Mouse (Mus musculus) B cell, adult 2 months (primary cell): ENCODE measurements around the gene Peli2.
"Not testable (repeated sequence)": the region's sequence is repeated elsewhere in the genome, so short reads cannot be mapped to it uniquely, and the experiment has no call there.

Experiments used
- DNase-seq, 2 experiments: peaks; one replicate each; pipeline ENCODE4 v3.0.0; 2022

Peli2 gene

DNA sequence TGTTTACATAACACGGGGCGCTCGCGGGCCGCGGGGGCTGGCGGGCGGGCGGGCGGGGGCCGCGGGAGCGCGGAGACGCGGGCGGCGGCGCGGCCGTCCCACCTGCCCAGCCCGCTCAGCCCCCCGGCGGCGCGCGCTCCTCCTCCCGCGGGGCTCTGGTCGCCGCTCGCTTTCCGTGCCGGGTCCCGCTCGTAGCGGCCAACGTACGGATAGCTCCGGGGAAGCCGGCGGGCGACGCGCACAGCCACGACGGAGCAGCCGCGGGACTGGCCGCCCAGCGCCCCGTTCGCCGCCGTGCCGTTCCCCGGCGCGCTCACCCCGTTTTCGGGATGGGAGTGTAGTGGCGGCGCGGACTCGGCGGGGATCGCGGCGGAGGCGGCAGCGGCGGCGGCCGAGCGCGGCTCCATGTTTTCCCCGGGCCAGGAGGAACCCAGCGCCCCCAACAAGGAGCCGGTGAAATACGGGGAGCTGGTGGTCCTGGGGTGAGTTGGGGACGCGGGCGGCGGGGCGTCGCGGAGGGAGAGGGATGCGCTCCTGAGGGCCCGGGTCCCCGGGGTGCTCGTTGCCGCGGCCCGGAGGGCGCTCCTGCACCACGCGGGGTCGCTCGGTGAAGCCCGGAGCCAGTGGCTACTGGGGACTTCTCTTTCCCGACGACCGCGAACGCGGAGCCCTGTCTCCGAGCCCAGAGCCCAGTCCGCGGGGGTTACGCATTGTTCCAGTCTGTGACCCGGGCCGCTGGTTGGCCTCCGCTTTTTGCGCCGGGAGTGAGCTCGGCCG lies at the start of gene Peli2:
TSS of gene Peli2 (plus strand) at position 72 of the 777 bp plus-strand sequence.
- DNase-seq, result peak in 1 of 2 experiments; percentile 3

DNA sequence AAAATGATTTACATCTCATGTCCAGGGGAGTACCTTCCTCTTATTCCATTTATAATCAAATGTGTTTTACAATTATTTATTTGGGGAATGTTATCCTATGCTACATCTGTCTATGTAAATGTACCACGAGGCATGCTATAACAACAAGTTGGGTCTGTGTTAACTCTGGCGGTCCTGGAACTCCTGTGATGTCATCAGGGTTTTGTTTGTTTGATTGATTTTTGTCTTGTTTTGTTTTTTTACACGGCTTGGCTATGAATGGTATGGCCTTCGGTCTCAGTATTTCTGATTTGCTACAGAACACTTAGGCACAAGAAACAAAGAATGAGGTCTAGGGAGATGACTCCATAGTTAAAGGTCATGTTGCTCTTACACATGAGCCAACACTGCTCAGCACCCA lies 48.5 kb upstream of the Peli2 start:
- DNase-seq, result no peak

DNA sequence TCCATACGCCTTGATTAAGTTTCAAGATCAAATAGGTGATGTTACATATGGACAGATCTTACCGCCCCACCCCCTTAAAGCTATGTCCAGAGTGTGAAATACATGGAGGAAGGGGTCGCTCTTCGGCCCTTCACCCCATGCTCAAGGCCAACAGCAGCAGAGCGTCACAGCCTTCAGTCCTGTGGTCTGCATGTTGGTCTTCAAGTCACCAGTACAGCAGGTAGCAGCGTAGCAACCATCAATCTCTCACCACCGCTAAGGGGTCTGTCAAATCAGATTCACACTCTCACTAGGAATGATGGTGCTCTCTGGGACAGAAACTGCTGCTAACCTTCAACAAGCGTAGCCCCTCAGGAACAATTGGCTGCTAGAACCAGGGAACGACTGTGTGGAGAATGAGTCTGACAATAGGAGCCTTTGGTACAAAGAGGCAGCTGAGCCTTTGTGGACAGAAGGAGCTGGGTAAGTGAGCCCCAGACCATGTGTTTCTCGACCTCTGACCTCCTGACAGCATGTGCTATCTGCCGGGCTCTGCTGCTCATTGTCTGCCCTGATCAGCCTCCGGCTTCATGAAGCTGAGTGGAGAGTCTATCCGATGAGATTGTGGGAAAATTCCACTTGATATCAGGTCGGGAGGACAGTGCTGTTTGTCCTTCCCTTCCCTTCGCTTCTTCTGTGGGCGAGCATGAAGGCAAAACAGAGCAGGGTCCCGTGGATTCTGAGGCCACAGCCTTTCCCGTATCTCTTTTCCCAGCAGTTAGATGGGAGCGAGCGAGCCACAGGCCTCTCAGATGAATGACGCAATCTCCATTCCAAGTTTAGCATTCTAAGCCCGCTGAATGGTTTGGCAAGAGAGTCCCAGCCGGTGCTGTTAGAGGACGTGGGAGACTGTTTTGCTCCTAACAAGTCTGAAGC lies 47.1 kb upstream of the Peli2 start:
- no peak for DNase-seq

DNA sequence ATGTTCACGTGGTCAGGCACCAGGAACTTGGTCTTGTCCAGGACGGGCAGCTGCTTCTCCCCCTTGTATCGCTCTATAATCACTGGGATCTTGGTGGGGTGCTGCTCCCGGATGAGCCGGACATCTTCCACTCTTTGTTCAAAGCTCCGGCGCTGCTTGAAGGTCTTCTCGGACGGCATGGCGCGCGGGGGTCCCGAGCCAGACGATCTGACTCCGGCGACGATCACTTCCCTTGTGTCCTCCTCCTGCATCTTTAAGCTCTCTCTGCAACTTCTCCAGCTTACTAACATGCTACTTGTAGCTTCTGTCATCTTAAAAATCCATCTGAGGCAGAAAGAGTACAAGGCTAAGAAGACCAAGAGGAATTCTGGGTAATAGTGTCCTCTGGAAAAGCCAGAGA lies 41.0 kb upstream of the Peli2 start:
- not testable (repeated sequence) for DNase-seq

DNA sequence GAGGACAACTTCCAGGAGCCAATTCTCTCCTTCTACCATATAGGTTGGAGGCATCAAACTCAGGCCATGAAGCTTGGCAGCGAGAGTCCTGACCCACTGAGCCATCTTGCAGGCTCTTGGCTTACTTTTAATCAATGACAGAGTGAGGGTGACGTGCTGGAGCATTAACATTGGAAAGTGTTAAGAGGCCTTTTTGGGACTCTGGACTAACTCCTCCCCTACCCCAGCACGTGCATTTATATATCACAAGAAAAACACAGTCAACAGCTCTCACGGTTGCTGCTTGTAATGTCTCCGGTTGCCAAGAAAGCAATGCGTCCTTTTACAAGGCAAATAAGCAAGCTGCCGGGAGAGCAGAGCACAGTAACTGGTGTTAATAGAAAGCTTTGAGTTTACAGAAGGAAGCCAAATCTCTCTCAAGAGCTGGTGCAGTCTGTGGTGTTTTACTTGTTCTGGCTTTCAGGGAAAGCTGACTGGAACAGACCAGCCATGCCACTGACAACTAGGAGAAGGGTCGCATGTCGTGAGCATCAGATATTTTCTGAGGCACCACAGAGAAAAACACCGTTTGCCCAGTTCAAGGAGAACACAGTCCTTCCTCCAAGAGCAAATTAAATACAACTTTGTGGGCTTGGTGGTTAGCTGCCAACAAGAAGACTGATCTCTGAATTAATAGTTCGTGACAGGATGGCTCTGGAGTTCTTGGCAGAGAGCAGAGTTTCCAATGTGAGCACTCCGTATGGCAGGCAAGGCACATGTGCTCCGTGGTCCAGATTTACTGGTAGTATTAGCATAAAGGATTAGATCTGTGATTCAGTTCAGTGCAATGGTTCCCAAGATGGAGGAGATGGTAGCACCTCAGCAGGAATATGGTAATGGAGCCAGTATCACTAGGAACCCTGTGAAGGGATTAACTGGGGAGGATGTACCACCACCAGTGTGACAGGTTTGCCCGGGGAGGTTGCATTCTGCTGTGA lies 36.5 kb upstream of the Peli2 start:
- DNase-seq, result no peak

DNA sequence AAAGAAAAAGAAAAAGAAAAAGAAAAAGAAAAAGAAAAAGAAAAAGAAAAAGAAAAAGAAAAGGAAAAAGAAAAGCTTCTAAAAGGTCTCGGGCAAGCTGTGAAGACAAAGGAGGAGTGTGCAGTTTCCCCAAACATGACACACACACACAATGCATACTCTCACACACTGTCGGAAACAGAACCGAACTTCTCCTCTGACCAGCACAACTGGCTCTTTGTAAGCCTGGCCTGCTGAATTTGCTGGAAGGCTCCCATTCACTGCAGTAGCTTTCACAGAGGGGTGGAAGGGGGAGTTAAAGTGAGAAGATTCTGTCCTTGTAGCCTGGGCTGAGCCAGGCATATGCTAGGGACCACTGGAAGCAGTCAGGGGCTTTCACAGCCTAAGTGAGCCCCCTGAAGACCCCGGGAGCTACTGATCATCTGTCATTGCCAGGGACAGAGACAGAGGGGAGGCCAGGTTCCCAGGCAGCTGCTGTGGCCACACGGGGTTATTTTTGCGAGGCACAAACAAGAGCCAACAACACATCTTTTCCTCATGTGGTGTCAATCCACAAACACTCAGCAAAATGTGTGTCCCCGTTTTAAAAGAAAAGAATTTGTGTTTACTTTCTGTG lies 33.8 kb upstream of the Peli2 start:
- DNase-seq, result no peak

DNA sequence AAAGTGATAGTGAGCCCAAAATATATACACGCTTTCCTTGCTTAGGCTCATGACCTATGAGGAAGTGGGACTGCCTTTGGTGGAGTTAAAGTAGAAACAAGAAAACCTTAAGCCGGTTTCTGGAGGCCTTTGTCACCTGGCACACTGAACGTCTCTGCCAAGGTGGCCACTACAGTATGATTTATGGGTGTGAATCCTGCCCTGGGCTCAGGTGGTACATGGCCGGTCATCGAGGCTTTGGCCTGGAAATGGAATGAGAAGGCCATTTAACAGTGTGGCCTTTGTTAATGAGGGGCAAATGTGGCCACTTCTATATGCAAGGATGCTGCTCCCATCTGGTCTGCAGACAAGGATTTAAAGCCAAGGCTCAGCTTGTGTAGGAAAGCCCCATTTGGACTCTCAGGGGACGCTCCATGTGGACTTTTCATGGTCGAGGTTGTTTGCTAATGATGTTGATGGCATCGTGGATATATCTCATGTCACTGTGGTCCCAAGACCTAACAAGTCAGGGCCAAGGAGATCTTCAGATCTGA lies 33.3 kb upstream of the Peli2 start:
- DNase-seq, result no peak

DNA sequence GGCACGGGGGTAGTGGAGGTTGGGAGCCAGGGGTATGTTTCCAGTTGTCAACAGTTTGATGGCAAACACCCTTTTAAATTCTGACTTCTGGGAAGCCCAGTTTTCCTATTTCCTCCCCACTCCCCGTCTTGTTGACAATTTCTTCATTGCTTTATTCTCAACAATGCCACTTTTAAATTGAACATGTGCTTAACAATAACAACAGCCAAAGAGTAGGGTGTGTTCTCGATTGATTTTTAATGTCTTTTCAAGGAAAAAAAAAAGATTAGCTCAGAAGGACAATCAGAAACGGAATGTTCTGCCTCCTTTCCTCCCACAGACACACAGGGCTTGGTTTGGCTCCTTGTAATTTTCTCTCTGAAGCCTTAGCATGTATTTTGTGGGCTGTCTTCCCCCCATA lies 30.2 kb upstream of the Peli2 start:
- no peak for DNase-seq

DNA sequence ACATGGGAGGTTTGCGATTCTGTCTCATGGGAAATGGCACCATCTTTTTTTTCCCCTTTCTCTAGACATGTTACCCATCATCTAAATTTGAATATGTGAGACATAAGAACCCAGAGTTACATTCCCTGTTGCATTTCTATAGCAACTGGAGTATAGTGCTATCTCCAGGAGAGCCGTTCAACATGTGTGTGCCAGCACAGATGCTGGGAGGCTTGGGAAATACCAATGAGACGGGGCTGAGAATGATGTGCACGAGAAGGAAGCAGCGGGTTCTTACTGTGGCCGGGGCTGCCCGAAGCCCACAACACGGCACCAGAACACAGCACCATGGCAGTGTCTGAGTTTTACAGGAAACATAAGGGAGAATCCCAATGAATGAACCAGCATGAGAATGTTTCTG lies 29.5 kb upstream of the Peli2 start:
- DNase-seq, result no peak

DNA sequence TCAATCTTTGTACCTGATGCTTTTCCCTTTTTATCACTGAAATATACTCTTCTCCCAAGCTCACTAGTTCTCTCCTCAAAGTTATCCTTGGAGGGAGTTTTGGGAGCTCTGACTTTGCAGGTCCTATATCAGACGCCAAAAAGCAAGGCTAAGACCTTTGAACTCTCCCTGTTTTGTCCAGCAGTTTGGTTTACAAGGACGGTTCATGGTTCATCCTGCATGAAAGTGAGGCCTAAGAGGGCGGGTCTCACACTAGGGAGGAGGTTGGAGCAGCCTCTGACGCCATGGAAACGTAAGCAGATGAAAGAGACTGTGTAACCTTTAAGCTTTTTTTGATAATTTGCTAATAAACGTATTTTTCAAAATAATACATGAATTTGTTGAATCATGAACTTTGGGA lies 22.4 kb upstream of the Peli2 start:
- DNase-seq, result no peak

DNA sequence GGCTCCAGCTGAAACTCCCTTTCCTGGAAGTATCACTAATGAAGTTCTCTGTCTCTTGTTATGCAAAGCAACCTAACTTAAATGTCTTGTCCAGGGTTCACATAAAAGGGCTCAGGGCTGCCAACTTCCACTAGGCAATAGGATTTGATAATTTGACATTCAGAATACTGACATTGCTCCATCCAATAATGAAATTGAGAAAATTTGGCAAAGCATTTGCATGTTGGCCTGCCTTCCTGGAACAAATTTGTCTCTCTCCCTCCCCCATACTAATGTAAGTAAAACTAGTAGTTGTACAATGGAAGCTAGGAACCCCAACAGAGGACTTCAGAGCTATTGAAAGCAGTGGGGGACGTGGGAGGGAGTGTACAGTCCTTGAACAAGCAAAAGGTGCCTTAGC lies 21.3 kb upstream of the Peli2 start:
- no peak for DNase-seq

DNA sequence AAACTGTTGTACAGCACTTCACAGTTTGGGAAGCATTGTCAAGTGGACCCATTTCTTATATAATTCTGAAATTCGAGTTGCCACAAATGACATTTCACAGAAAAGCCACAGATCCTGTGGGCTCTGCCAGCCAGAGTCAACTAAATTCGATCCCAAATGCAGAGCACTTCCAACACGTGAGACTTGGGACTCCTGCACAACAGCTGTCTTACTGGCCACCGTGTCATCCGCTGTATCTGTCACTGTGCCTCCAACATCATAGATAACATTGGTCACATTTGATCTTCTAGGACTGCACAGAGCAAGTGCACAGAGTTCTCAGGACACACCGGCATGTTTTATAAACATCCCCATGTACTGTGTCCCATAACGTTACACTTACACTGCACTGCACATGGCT lies 14.2 kb upstream of the Peli2 start:
- DNase-seq, result no peak

DNA sequence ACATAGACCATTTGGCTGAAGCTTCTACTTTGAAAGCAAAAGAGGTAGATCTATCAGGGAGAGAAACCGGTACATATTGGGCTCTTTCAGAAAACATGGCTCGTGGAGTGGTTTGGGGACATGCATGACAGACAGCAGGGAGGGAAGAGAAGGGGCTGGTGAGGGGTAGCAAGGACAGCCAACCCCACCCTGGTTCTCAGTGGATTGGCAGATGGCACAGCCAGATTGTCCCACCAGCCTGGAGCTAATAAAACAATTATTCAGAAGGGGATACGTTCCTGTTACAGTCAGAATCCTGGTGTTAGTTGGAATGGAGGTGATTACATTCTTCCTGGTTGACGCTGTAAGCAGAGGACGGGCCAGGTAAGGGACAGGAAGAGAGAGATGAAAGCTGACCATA lies 2.6 kb upstream of the Peli2 start:
- no peak for DNase-seq

DNA sequence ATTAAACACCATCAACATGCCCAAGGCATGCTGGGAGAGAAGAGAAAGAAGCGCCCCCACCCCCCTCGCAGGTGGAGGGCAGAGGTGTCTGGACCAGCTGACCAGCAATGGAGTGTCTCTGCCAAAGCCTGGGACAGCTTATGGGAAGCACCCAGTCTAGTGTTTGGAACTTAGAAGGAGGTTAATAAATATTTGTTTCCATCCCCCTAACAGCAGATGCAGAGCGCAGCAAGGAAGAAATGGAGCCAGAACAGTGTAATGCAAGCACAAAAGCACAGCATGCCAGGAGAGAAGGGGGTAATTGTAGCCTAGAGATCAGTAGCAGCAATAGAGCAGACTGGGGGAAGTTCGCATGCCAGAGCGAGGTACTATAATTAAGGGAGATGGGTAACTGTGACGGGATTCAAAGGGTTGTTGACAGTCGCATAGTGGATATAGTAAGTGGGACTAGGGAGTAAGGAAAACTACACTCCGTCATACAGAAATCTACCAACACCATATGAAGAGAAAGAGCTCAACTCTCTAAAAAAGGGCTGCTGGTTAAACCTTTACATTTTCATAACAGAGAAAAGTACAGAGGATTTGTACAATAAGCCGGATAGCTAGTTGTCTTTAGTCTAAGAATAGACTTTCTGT lies 1.5 kb upstream of the Peli2 start:
- DNase-seq, result no peak

DNA sequence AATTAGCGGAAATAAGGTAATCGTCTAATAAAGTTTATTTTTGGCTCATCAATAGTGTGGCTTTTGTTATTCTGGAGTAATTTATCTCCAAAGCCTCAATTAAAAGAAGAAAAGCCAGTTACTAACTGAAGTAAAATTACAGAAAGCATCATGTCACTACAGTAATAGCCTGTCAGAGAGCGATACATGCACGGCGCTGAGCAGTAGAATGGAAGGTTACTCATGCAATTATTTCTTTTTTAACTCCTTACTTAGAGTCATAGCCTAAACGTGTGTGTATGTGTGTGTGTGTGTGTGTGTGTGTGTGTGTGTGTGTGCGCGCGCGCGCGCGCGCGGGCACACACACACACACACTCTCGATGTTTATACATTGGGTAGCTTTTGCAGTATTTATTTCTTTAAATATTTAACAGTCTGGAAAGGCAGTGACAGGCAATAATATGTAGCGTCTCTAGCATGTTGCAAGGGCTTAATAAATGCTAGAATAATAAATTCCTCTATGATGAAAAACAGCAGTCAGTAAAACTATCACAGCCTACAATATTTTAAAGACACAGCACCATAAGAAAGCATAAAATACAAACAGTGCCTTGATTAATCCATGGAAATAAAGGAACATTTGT lies 864 bp upstream of the Peli2 start:
- DNase-seq, result no peak

DNA sequence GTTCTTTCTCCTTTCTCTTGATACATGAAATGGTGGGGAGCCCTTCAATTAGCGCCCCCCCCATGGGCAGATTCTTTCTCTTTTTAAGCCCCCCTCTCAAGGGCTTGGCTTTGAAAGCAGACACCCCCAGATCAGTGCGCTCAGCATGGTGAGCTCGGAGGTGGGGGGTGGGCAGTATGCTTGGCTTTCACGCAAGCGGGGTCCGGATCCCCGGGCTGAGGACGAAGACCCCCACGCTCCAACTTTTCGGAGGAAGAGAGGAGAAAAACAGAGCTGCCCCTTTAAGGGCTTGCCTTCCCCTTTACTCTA lies 226 bp upstream of the Peli2 start:
- no peak for DNase-seq

DNA sequence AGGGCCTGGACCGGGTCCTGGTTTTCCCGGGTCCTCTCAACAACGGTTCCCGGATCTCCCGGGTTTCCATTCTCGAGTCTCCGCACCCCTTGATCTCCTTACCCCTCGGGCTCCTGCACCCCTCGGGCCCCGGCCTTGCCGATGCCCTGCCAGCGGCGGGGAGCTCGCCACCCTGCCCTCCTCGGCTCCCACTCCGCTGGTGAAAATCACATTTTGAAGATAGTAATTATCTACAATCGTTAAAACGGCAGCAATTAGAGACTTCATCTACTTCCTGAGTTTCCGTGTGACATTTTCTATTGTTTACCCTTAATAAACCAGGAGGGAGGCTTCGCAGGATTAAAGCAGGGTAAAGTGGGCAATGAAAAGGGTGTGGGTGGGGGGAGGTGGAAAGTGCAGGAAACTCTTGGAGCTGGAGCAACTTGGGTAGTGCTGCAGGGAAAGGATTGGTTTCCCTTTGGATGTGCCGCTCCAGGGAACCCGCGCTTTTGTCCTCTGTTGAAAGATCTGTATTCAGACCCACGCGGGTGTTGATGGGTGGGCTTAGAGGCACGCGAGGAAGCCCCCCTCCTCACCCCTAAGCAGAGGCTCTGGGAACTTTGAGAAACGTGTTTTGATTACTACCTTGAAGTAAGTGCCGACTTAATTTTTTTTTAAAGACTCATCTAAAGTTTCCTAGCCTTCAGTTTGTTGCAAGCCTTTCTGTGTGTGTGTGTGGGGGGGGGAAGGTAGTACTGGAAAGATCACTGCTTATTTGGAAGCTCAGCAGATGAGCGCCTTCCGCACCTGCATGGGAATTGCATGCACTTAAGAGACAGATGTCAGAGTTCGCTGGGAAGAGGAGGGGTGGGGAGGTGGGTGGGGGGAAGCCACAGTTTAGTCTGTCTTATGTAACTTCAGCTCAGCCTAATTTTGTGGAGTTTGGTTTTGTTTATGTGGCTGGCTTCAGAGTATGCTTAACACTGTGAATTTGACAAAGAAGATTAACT lies 1.2 kb downstream of the Peli2 start:
- no peak for DNase-seq

DNA sequence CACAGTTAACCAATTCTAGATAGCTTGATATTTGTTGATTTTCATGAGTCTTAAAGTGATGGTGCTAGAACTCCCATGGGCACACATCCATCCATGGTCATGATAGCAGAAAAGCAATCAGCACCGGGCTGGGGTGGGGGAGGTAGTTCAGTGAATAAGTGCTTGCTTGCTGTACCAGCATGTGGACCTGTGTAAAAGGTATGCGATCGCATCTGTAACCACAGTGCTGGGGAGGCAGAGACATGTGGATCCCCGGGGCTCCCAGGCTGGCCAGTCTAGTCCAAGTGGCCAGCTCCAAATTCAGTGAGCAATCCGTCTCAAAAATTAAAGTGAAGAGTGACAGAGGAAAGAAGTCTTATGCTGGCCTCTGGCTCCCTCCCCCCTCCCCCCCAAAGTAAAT lies 3.4 kb downstream of the Peli2 start:
- DNase-seq, result no peak

DNA sequence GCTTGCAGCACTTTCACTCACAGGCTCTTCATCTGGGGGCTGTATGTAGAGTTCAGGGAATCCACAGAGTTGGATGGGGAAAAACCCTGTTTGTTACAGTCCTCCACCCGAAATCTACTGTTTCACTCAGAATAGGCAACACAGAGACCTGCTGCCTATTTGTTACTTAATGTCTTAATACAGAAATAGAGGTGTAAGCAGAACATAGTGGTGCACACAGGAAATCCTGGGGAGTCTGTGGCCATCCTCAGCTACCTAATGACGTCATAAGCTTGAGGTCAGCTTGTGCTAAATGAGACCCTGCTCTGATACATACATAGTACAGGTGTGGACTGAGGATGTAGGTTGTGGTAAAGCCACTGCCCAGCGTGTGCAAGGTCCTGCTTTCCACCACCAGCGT lies 4.2 kb downstream of the Peli2 start:
- DNase-seq, result no peak

DNA sequence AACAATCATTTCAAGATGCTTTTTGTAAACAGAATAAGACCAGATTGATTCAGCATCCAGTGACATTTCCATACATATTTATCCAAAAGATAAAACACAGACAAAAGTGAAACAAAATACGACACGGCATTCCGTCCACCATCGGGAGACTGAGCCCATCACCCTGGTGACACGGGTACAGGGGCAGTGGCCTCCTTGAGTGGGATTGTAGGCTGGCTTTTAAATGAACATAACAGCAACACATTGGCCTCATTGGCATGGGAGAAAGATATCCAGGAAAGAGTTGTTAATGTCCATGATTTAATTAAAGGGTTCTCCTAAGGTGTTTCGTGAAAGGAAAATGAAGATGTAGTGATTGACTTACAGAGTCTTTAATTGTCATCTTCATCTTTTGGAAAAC lies 5.3 kb downstream of the Peli2 start:
- no peak for DNase-seq
